Mouse (Mus musculus): Measurements from ENCODE around the gene Card9.

- TF ChIP-seq POLR2A (IDR thresholded peaks at IDR 0.05; ENCODE audit: borderline replicate concordance, extremely low read depth, low read depth, low read length) (peak; percentile 48; the same call in 1 of the 2 replicates), CTCF (IDR thresholded peaks at IDR 0.05; ENCODE audit: insufficient read depth, low read length) (no peak)
These were observed 18.7 kb downstream of the Card9 start for GRCm38 (mm10) chr2:26342044-26342443.

Measured in lung, adult 2 months (tissue).